Mouse (Mus musculus) right cerebral cortex, postnatal 25 days (tissue): ENCODE measurements around the gene Nudt8.
A peak's percentile ranks its signal among the peaks of the same experiment; 100 is the strongest.
"Not testable (repeated sequence)": the region's sequence is repeated elsewhere in the genome, so short reads cannot be mapped to it uniquely, and the experiment has no call there.

Source experiments
- DNase-seq: peaks from one replicate; pipeline ENCODE4 v3.0.0; 2022

Nudt8 gene

DNA sequence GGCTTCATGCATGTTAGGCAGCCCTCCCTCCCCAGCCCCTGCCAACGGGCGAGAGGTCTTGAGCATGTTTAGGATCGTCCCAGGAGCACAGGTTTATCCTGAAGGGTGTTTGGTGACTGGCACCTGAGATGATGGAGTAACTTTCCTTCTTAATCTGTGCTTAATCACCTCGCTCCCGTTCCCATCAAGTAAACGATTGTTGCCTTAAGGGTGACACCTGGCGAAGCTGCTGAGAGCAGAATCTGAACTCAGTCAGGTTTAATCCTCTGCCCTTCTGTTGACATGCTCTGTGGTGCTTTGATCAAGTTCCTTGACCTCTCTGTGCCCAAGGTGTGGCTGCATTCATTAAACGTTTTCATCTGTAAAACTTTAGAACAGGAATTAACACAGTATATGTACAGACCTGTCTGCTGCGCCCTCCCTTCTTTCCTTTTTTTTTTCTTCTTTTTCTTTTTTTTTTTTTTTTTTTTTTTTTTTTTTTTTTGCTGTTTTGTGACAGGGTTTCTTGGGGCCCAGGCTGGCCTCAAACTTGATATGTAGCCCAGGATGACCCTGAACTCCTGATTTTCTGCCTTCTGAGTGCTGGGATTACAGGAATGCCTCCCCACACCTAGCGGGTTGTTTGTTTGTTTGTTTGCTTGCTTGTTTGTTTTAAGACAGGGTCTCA is 17.7 kb downstream of the Nudt8 start:
- no peak for DNase-seq

DNA sequence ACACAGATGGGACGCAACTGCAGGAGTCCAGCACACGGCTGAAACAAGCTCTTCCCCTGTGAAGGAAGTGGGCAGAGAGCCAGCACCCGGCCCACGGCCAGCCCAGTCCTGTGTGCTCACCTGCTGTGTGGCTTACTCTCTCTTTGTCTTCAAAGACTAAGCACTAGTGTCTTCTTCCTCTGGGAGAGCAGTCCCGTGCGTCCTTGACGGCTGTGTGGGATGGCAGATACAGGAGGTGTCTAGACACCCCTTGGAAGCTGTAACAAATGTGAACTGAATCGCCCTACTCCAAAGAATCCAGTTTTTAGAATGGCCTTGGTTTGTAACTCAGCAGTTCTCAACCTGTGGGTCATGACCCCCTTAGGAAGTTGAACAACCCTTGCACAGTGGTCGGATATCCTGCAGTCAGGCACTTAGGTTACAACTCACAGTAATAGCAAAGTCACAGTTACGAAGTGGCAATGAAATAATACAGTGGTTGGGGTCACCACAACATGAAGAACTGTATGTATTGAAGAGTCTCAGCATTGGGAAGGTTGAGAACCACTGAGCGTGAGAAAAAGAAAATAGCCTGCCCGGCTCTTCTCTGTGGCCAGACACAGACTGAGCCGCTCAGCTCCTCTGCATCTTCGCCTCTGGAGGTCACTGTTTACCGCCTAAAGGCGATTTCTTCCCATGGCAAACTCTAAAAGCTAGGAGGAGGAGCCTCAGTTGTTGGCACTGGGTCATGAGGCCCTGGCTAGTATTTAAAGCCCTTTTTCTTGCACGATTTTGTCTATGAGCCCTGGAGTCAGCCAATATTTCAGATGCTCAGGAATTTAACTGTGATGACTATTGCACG is 18.6 kb downstream of the Nudt8 start:
- DNase-seq = peak; percentile 70

DNA sequence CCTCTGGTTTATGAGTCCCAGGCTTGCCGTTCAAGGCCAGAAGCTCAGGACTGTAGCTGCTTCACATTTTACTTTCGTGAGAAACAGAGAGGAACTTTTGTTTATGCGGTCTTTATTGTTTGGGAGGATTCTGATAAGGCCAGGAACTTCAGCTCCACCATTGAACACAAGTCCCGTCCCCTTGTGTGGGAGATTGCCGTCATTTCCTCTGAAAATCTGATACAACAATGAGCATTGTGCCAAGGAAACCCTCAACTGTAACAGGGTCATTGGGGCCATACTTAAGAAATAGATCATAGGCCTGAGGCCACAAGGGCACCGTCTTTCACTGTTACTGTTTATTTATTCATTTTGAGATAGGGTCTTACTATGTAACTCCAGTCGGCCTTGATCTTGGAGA is 22.8 kb downstream of the Nudt8 start:
- no peak for DNase-seq

DNA sequence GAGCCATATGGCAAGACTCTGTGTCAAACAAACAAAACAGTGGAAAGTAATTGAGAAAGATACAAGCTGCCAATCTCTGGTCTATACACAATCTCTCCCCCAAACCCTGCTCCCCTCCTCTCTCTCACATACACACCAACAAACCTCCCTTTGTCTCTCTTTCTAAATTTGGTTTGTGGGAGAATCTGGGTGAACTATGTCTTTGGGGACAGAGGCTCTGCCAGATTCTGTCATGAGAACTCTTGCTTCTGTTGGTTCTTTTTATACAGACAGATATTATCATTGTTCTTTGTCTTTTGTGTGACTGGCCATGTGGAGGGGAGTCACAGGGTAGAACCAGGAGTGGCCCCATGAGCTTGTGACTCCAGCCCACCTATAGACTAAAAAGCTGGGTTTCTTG is 27.2 kb downstream of the Nudt8 start:
- DNase-seq = no peak

DNA sequence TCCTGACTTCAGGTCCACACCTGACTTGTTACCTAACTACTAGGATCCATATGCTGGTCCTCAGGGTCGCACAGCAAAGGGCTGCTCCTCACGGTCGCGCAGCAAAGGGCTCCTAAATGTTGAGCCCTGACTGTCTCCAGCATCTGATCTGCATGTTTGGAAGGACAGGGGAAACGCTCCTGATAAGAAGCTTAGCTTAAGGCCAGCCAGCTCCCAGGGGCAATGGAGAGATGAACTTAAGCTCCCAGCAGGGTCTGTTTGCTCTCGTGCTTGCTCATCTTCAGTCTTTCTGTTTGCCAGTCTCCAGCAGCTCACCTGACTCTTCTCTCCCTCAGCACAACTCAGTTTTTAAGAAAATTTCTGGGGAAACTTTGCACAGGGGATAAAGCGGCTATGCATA is 32.3 kb downstream of the Nudt8 start:
- no peak for DNase-seq

DNA sequence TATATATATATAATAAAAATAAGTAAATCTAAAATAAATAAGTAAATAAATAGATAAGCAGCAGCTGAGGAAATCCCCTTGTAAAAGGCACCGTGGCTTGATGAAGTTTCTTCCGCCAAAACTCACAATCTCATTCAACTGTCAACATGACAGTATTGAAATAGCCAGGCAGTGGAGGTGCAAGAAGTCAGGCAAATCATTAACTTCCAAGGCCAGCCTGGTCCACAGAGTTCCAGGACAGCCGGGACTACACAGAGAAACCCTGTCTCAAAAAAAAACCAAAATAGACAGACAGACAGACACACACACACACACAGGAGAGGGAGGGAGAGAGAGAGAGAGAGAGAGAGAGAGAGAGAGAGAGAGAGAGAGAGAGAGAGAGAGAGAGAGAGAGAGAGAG is 32.9 kb downstream of the Nudt8 start:
- no peak for DNase-seq

DNA sequence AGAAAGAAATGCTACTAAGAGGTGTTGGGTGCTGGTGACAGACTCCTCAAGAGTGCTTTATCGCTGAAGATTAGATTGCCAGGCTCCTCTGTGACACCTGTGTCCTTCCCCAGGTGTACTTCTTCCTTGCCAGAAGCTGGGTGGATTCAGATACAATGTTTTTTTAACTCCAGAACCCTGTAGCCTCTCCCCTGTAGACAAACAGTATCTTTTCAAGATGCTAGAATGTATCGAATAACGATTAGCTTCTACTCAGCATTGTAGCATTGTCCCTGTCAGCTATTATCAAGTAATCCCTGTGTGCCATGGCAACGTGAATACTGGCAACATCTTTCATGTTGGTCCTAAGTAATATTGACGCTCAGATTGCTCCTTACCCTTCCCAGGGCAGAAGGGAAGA is 33.4 kb downstream of the Nudt8 start:
- no peak for DNase-seq

DNA sequence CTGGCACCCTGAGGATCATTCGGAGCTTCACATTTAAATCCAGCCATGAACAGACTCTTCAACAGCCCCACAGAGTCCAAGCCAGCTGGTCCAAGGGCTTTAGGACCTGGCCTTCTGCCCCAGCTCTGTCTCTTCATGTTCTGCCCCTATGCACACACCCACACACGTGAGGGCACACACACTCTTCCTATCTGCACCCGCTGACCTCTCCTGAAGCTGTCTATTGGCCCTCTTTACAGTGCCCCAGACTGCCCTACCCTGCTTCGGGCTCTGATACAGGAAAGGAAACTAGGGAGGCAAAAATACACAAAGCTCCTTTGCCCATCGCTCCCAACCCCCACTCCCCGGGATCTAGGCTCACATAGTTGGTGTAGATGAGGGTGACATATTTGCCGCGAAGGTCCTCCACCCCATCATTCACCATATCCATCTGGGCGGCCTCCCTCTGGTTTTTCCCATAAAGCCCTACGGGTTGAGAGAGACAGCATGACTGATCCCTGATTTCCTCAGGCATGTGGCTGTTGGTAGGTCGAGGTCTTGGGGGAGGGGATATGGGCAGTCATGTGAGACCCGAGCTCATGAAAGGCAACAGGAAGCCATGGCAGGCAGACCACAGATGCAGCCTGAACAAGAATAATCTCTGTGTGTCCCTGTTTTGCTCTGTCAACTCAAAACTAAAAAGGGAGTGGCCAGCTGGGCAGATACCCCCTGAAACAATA is 36.1 kb downstream of the Nudt8 start:
- DNase-seq = no peak

DNA sequence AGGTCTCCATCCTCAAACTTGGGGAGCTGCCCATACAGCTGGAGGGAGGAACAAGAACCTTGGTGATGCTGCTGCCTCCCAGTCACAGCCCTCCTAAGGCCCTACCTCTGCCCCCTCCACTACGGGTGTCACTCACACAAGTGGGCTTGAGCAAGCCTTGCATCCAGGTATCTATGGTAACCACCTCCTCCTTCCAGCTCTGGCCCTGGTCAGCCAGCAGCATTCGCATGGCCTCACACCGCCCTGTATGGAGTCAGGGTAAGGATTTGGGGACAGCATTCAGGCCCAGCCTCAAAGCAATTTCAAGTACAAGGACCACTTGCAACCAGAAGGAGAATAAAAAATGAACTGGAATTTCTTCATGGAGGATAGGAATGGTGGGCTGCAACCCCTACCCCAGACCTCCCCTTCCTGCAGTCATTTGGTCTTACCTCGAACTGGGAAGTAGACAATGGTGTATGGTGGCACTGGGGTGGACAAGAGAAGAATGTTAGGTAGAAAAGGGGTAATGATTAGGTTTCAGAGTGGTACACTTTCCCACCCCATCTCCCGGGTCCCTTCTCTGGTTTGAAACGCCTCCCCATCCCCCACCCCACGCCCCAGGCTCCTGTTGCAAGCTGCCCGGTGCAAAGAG is 36.9 kb downstream of the Nudt8 start:
- DNase-seq = not testable (repeated sequence)

DNA sequence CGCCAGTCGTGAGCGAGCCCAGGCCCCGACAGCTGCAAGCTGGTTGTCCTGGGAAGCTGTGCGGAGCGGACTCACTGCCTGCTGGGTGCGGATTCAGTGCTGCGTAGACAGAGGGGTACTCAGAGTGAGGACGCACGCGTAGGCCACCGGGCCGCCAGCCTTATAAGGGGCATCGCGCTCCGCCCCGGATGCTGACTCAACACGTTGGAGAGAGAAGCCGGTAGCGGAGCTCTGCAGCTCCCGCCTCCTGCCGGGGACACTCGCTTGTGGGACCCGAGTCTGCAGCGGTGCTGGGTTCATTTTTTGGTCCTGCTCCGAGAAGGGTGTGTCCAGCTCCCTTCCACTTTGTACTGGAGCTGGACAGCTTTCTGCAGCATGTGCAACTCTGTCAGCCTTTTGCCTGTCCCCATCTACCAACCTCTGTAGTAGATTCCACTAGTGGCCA is 37.4 kb downstream of the Nudt8 start, which contains the start of gene Gstp1:
Gene Gstp1 (minus strand): TSS at position 198 of the 445 bp plus-strand sequence.
- DNase-seq = peak; percentile 87

DNA sequence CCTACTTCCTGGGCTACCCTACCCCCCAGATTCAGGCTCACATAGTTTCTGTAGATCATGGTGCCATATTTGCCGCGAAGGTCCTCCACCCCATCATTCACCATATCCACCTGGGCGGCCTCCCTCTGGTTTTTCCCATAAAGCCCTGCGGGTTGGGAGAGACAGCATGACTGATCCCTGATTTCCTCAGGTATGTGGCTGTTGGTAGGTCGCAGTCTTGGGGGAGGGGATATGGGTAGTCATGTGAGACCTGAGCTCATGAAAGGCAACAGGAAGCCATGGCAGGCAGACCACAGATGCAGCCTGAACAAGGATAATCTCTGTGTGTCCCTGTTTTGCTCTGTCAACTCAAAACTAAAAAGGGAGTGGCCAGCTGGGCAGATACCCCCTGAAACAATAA is 40.6 kb downstream of the Nudt8 start:
- not testable (repeated sequence) for DNase-seq

DNA sequence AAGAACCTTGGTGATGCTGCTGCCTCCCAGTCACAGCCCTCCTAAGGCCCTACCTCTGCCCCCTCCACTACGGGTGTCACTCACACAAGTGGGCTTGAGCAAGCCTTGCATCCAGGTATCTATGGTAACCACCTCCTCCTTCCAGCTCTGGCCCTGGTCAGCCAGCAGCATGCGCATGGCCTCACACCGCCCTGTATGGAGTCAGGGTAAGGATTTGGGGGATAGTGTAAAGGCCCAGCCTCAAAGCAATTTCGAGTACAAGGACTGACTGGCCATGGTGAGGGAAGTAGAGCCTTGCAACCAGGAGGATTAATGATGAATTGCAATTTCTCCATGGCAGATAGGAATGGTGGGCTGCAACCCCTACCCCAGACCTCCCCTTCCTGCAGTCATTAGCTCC is 41.1 kb downstream of the Nudt8 start:
- not testable (repeated sequence) for DNase-seq

DNA sequence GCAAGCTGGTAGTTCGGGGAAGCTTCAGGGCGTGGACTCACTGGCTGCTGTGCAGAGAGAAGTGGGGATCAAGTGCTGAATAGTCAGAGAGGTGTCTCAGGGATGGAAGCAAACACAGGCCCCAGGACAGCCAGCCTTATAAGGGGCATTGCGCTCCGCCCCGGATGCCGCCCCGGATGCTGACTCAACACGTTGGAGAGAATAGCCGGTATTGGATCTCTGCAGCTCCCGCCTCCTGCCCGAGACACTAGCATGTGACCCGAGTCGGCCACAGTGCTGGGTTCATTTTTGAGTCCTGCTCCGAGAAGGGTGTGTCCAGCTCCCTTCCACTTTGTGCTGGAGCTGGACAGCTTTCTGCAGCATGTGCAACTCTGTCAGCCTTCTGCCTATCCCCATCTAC is 41.7 kb downstream of the Nudt8 start:
- DNase-seq = no peak

DNA sequence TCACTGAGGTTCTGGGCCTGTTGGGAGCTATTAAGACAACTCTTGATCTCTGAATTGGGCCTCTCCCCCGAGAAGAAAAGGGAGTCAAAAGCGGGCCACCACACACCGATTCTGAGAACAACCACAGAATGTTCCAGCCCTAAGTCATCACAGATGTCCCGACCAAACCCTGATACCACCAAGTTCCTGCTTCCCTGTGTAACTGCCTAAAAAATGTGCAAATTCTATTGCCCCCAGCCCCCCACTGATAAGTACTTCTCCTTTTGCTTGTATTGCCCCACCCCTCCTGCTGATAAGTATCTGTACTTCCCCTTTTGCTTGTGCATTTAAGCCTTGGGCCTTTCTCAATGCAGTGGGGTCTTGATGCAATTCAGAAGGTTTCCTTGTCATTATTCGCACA is 43.7 kb downstream of the Nudt8 start:
- not testable (repeated sequence) for DNase-seq

DNA sequence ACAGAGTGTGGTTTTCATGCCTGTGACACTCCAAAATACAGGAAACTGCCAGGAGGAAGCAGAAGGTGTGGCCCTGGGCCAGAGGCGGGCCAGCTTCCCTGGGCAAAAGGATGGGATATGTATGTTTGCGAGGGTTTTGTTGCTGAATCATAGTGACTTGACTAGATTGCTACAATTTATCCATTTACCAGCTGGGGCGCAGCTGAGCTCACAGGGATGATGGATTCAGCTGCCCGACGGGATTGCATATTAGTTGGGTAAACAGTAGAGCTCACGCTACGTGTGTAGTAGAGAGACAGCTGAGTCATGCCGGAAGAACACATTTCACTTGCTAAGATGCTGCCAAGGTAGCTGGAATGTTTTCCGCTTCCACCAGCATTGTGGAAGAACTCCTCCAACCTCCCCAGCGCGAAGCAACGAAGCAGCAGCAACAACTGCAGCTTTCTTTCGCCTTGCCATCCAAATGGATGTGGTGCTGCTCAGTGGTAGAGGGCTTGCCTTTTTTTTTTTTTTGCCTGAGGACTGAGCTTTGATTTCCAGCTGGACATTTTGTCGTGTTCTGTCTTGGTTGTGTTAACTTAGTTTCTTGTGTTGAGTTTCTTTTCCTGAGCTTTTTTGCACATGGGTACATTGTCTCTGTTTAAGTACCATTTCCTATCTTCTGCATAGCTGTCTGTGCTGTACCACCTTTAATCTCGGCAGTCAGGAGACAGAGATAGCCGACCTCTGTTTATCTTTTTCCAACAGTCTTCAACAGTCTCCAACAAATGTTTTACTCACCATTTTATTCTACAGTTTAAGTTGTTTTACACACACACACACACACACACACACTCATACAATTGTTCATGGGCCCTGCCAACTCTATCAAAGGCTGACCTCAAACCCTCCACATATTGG is 45.8 kb downstream of the Nudt8 start, which contains the start of gene Gstp2:
Gene Gstp2 (minus strand): TSS at position 58 of the 900 bp plus-strand sequence.
- peak; percentile 77 for DNase-seq

DNA sequence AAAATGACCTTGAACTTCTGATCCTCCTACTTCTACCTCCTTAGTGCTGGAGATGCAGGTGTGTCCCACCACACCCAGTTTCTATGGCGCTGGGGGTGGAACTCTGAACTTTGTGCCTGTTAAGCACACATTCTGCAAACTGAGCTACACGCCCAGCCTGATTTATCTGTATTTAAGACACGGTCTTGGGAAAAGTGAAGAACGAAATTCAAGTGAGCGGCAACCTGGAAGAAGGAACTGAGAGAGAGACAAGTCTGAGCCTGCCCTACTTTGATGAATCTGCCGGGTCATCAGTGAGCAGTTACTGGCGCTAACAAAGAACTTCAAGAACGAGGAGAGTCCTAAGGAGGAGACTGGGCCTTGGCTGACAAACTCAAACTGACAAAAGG is 46.5 kb downstream of the Nudt8 start:
- DNase-seq = no peak

DNA sequence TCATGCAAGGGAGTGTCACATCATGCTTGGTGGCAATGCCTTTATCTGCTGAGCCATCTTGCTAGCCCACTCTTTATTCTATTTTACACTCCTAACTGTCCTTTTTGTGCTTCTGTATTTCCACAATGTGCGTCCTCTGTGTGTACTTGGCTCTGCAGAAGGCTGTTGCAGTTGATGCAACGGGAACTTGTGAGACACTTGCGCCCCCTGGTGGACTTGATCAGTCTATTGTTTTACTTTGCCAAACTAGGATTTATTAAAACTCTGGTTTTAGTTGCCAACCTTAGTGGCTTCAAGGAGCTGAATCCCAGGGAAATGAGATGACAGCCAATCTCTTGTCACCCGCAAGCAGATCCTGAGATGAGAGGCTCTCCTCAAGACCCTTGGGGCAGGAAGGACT is 47.5 kb downstream of the Nudt8 start:
- peak; percentile 37 for DNase-seq

DNA sequence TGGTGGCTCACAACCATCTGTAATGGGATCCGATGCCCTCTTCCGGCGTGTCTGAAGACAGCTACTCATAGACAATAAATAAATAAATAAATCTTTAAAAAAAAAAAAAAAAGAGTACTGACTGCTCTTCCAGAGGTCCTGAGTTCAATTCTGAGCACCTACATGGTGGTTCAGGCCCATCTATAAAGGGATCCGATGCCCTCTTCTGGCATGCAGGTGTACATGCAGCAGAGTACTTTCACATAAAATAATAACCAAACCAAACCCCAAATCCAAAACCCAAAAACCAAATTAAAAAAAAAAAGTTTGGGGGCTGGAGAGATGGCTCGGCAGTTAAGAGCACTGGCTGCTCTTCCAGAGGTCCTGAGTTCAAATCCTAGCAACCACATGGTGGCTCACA is 48.7 kb downstream of the Nudt8 start:
- DNase-seq = not testable (repeated sequence)

DNA sequence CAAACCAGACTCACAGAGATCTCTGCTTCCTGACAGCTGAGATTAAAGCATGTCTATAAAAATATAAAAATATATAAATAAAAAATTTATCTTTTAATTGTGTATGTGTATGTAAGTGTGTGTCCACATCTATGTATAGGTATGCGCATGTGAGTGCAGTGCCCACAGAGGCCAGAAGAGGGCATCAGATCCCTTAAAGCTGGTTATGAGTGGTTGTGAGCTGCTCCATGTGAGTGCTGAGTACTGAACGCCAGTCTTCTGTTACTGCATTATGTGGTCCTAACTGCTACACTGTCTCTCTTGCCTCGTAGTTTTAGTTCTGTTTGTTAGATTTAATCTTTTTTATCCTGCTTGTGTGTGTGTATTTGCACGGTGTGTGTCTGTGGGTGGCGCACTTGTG is 50.6 kb downstream of the Nudt8 start:
- DNase-seq = no peak
